Mouse (Mus musculus): ENCODE measurements around the gene Kif13a.

- TF ChIP-seq POLR2A (IDR thresholded peaks at IDR 0.05; ENCODE audit: borderline replicate concordance, extremely low read depth, insufficient read depth, insufficient read length, poor library complexity, severe bottlenecking) (no peak), CTCF (IDR thresholded peaks at IDR 0.05; ENCODE audit: borderline replicate concordance, extremely low read depth, insufficient read depth, insufficient read length) (no peak)
Measured at GRCm38 (mm10) chr13:46907115-46907514, 22.6 kb downstream of the Kif13a start.
